Mouse (Mus musculus): ENCODE measurements around the gene Gm5294. TPM values are rescaled to one million over a fixed set of nuclear protein-coding genes. Genes with fewer than 3 reads are reported as not detected.

Gm5294 gene
- polyA plus RNA-seq (2017; shearing (Covaris generic)): not detected

DNA sequence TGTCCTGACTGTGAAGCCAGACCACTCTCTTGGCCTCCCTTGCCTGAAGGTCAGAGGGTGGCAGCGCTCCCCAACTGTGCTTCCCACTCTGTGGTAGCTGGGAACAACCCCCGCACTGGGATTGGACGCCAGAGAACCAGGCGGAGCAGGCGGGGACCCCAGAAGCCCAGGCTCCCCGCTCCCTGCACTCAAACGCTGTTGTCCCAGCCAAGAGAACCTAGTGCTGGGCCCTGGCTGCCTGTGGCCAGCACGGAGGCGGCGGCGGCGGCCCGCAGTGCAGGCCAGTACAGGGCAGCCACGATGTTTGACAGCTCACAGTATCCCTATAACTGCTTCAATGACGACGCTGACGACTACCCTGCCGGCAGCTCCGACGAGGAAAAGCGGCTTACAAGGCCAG lies at the start of gene Gm5294:
Gm5294 (plus strand) TSS at position 301 of the 400 bp plus-strand sequence.
- no peak for ATAC-seq

DNA sequence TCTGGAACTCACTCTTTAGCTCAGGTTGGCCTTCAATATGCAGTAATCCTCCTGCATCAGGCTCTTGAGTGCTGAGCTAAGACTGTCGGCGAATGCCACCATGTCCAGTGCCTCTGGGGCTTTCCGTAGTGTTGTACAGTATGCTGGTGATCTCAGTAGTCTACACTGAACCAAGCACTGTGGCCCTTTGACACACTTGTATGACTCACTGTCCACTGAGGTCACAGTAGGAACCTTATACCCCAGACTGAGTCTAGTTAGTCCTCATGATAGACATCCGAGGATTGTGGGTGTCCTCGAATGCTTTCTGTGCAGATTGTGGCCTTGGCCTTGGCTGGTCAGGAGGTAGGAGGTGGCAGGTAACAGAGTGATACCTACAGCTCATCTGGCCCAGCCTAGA lies 44.8 kb upstream of the Gm5294 start:
- ATAC-seq: no peak

DNA sequence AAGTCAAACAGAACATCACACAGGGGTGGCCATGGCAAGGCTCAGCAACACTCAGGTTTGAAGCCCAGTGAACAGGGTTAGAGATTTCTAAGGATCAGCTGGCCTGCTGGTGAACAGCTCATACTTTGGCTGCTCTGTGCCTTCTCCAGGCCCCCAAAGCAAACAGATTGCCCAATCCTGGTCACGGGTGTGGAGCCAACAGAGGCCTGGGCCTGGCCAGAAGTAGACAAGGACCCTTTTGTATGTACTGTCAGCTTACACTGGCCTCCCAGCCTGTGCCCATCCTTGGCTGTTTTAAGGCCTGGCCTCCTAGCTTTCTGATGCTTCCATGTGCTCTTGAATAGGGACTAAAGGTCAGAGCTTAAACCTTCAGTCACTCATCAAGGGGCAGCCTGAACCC lies 43.5 kb upstream of the Gm5294 start:
- ATAC-seq: no peak

DNA sequence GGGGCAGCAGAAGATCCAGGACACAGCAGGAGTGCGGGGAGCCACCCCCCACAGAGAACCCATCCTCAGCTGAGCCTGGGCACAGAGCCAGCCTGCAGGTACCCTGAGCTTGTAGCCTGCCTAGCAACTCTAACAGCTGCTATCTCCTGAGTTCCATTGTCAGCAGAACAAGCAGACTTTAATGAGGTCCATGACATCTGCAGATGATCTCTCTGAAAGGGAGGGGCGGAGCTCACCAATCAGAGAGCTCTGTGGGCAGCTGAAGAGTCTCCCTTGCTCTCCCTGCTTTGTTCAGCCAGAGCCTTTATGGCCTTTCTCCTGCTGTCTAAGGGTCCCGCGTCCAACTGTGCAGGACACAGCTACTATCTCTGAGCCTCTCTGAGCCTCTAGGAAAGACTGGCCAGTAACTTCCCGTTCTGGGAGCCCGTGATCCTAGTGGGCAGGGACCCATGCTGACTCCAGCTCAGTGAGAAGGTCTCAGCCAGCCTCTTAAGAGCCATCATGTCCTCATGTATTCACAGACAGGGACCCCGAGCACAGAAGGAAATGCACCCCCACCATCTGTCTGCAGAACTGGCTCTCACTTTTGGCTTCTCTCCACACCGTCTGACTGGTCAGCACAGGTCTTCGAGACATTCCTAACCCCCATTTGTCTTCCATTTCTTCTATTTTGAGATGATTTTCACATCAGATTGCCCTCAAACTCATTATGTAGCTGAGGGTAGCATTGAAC lies 41.0 kb upstream of the Gm5294 start:
- no peak for ATAC-seq

DNA sequence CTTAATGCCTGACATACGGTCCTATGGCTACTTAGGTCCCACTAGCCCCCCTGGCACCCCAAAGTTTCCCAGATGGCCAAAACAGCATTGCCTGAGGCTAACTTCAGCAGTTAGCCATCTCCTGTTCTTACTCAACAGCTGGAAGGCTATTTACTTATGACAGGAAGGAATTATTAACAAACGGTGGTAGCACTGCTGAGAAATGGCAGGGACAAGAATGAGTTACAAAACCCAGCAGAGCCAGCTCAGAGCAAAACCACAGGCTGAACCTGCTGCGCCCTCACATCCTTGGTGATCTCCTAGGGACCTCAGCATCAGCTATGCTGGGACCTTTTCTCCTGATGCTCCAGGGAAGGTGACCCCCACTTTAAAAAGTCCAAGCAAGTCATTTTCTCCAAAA lies 40.2 kb upstream of the Gm5294 start:
- ATAC-seq: no peak

DNA sequence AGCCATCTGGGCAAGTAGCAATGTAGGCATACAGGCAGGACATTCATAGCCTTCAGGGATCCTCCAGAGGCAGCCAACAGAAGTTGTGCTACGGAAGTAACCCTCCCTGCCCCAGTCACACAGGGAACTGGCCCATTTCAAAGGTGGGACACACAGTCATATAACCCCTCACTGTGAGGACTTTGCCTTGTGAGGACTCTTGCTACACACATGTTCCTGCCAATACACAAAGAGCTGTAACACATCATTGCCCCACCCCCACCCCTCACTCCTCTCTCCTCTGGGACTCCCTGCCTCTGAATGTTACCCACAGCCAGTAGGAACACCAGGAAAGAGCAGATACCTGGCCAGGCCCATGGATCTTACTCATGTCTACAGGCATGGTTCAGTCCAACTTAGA lies 37.2 kb upstream of the Gm5294 start:
- ATAC-seq: no peak

DNA sequence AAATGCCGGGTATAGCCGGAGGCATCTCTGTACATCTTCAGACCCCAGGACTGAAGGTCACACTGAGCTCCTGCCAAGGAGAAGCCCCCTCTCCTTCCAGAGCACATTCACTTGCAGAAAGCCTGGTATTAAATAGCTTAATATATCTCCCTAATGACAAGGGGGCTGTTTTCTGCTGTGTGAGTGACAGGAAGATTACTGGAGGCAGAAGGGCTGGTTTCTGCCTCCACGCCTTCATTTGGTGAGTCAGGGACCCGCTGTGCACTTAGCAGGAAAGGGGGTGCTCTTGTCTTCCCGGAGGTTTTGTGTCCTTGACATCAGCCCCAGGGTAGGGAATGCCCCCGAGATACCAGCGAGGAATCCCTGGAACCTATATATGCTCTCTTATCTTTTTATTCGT lies 36.7 kb upstream of the Gm5294 start:
- ATAC-seq: no peak

DNA sequence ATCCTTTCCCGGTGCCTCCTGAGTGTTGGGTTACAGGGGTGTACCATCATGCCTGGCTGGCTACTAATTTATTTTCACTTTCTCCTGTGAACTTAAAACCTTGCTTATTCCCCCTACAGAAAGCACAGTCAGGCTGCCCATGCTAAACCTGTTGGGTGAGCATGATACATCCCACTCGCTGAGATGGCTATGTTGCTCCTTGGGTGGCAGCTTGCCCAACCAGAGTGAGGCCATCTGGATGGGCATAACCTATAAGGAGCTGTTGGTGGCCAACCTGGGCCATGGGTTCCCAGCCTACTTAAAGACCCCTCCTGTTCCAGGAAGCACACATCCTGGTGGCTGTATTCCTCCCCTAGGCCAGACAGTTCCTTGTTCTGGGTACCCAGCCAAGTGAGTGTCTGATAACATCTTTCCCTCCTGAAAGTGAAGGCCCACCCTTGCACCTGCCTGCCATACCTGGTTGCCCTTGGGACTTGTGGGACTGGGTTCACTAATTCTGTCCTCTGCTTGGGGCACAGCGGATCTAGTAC lies 33.8 kb upstream of the Gm5294 start:
- no peak for ATAC-seq

DNA sequence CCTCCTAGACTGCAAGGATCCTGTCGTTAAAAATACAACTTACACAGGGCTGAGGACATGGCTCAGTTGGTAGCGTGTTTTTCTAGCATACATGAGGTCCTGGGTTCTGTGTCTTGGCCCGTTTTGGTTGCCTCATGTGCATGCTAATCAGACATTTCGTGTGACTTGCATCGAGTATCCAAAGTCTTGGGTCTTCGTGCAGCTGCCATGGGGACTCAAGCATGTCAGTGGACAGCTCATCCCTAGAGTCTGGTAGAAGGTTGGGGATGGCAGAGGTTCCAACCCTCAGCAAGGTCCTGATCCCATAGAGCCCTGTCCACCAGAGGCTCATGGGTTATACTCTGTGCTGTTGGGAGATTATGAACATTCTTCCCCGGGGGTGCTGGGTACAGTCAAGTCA lies 32.2 kb upstream of the Gm5294 start:
- ATAC-seq: no peak

DNA sequence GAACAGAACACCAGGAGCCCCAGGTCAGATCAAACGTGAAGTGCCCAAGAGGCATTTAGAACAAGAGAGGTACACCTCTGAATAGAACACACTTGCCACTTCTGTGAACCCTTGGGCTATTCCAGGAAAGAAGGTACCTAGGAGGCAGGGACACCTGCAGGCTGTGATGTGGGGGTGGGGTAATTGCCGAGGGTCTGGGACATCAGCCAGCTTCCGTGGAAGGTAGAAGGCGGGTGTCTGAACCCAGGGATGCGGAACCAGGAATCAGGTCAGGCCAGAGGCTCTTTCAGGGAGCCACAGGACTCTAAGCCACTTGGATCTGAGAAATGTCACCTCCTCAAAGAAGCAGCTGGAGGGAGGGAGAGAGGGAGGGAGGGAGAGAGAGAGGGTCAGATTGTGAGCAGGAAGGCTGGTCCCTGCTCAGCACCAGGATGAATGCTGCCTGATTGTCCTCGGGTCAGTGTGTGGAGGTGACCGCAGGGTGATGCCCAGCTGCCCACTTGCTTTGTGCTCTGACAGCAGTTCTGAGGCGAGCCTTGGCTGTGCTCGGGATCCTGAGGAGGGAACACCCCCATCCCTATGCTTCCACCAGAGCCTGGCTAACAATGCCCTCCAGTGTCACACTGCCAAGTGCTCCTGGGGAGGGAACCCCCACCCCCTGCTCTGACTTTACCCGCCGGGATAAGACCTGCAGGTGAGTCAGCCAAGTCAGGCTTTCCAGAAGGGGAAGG lies 31.2 kb upstream of the Gm5294 start:
- no peak for ATAC-seq

DNA sequence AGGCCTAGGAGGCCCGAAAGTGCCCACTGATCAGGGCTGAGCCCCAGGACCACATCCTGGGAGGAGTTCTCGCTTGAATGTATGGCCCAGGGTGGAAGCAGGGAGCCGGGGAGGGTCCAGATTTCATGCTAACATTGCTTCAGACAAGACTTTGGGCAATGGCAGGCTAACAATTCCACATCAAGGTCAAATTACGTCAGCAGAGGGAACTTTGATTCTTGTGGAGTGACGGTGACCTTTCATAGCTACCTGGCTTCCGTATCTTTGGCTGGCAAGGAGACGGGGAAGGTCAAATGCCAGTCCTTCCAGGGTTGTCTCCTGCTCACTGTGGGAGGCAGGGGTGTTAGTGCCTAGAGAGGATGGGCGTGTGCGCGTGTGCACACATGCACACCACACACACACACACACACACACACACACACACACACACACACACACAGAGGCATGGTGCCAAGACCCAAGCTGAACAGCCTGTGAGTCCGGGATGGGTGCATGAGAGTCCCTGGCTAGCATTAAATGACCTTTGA lies 28.9 kb upstream of the Gm5294 start:
- no peak for ATAC-seq

DNA sequence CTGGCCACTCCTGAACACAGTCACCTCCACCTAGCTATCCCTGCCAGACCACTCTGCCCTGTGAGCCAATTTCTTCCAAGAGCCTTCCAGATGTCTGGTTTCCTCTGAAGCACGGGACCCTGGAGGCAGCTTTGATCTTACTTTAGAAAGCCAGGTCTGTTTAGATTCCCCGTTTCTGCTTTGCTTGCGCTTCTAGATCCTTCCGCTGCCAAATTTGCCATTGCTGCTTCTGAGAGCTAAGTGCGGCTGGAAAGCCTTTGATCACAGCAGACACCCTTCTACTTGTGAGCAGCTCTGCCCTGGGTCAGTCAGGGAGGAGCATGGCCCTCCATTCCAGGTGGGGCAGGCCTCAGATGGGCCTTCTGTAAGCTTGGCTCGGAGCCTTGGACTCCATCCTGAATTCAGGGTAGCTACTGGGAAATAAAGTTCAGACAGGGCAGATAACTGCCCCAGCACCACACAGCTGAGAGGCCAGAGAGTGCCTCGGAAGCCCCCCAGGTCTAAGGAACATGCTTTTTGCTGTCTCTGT lies 18.2 kb upstream of the Gm5294 start:
- ATAC-seq: no peak

DNA sequence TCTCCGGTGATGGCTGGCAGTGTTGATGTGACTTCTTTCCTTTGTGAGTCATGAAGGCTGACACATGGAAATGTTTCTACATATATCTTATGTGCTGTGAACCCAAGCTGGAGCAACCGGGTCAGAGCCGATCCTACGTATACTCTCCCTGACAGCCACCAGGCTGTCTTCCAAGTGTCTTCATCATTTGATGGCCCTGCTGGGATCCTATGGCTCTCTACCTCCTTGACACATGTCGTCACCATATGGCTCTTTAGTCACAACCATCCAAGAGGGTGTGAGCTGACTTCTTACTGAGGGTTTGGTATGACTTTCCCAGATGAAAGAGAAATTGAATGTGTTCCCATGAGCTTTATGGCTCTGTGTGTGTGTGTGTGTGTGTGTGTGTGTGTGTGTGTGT lies 15.6 kb upstream of the Gm5294 start:
- no peak for ATAC-seq

DNA sequence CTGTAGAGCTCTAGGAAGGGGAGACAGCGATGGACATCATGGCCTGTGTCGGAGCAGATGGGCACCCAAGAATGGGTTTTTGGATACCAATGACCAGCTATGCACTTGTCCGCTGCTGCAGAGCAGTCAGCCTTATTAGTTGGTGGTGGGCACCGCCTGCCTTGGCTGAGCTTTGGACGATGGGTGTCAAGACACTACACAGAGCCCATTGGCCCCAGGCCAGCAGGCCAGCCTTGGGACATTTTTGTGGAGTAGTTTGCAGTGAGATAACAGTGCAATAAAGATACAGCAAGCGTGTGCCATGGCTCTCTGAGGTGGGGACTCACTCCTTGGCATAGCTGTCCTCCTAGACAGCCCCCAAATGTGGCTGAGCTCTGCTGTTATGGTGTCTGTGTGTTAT lies 10.1 kb upstream of the Gm5294 start:
- ATAC-seq: no peak

DNA sequence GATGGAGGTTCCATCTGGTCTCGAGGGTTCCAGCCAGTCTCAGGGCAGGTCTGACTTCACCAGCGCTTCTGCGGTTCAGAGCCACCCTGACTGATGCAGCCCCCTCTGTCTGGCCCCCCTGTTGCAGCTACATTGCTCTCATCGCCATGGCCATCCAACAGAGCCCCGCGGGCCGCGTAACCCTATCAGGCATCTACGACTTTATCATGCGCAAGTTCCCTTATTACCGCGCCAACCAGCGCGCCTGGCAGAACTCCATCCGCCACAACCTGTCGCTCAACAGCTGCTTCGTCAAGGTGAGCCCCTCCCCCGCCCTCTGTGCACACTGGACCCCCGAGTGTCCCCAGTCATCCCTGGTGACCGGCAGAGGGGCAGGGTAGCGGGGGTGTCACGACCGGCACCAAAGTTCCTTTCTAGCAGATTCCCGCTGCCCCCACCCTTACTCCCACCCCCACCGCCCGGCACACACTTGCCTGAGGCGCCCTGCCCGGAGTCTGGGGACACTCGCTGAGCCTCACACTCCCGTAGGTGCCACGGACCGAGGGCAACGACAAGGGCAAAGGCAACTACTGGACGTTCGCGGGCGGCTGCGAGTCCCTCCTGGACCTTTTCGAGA lies 945 bp downstream of the Gm5294 start:
- no peak for ATAC-seq

DNA sequence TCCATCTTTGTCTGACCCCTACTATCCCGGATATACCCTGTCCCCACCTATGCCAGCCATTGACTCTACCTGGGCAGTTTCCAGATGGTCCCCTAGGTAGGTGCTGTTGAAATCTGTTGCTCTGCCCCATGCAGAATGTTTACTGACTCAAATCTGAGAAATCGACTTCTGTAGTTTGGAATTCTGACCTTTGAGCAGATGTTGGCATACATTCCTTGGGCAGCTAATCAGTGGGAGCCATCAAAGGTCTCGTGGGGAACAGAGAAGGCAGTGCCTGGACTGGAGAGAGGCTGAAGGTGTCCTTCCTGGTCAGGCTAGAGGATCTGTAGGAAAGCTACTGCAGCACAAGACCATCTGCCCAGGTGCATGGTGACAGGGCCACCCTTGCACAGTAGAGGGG lies 5.2 kb downstream of the Gm5294 start:
- no peak for ATAC-seq

DNA sequence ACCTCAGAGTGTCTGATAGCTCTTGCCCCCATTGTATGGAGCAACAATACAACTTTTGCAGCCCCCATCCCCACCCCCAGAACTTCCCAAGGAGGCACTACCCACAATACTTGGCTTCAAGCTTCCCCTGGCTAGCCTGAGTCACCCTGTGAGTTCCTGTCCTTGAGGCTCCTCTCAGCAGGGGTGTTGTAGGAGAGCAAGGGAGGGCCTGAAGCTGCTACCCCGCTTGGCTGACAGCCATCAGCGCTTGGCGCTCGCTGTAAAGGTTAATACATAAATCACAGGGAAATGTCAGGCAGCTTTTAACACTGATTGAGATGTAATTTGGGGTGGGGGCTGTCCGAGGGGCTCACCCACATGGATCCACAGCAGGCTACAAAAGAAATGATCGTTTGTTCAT lies 13.5 kb downstream of the Gm5294 start:
- no peak for ATAC-seq

DNA sequence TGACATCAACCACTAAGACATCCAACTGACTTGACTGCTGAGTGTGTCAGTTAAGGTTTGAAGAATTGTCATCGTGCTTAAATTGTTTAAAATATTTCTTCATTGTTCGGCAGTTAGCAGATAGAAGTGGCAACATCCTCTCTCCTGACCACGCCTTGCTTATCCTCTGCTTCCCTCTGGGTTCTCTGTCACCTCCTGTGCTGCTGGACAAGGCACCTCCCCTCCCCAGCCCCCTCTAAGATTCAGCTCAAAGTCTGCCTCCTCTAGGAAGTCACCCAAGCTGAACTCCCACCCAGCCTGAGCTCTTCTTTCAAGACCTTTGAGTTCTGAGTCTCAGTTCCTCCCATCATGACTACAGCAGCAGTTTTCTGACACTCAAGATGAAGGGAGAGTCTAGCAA lies 15.0 kb downstream of the Gm5294 start:
- ATAC-seq: no peak

DNA sequence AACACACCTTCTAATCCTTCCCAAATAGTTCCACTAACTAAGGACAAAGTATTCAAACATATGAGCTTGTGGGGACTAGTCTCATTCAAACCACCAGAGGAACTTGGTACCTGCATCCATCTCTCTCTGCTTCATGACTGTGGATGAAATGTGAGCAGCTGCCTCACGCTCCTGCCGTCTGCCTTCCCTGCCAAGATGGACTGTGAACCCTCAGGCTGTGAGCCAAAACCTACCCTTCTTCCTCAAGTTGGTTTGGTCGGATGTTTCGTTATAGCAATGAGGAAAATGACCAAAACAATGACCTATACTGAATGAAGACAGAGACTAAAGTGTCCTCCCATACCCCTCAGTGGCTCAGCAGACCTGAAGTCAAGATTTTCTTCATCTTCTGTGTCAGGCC lies 21.1 kb downstream of the Gm5294 start:
- no peak for ATAC-seq

DNA sequence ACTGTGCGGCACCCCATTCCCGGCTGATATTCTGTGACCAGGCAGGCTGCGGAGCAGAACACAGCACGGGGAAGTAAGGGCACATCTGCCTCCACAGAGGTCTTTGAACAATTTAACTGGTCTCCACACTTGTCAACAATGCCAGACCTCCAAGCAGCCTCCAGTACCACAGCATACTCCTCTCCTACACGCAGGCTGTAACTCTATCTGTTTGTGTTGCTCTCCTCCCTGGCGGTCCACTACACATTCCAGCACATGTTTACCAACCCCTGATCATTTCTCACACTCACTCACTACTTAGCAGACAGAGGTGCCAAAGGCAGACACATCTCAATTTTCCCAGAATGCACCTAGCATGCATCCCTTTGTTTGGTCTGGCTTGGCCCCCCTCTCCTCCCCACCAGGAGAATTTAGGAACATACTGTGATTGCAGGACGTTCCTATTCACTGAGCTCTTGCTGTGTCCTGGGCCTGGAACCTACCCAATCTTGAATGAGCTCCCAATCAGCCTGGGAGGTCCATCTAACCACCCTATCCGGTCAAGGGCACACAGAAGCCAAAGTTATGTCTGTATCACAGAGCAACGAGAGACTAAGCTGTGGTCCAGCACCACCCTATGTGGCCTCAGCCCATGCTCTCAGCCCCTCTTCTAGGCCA lies 23.4 kb downstream of the Gm5294 start:
- no peak for ATAC-seq

DNA sequence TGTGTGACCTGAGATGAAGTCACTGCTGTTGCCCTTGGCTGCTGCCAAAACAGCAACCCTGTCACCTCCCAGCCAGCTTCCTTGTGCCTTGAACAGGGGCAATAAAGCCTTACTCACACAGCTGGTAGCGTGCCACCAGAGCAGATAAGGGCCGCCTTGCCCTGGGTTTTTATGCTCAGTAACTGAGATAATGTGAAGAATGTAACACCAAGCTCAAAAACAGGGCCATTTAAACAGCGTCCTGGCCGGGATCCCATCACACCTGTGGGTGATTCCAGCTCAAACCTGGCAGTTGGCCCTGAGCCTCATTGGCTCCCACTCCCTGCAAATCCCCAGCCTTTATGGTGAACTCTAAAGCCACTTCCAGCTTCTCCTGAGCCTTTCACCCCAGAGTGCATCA lies 26.6 kb downstream of the Gm5294 start:
- no peak for ATAC-seq

DNA sequence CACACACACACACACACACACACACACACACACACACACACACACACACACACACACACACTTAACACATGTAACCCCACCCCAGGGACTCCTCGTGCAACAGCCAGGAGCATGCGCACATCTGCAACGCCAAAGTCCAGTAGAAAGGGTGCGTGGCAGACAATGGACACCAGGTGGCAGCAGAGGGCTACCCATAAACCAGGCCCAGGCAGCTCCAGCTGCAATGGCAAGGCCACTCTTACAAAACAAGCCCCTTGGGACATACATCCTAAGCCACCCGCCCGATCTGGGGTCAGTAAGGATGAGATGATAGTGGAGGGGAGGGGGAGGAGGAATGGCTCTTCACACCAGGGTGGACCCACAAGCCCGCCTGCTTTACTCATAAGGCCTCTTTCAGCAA lies 28.2 kb downstream of the Gm5294 start:
- ATAC-seq: no peak

All from activated CD4-positive, CD25-positive, alpha-beta regulatory T cell, adult 4 months (primary cell).